Mouse (Mus musculus) layer of hippocampus, adult 18-20 months (tissue): ENCODE measurements around the gene Tmem119. TPM values are rescaled to one million over a fixed set of nuclear protein-coding genes. Genes with fewer than 3 reads are reported as not detected.
"Not testable (repeated sequence)": the region's sequence is repeated elsewhere in the genome, so short reads cannot be mapped to it uniquely, and the experiment has no call there.

Source experiments
- DNase-seq, 2 experiments: peaks; one replicate each; pipeline ENCODE4 v3.0.0; 2022; ENCODE audit warnings: low spot score in 2 of 2
- total RNA-seq, 2 experiments: library from RNA; stranded (reverse); gene quantifications; 2 replicates each; pipeline ENCODE4 v1.2.3; 2021

Tmem119 gene
- total RNA-seq, 2 experiments from 2014 or later, result 25.9 to 29.0 TPM

- DNase-seq, result no peak
Observed at GRCm38 (mm10) chr5:113818572-113818971, 18.3 kb upstream of the Tmem119 start.

DNA sequence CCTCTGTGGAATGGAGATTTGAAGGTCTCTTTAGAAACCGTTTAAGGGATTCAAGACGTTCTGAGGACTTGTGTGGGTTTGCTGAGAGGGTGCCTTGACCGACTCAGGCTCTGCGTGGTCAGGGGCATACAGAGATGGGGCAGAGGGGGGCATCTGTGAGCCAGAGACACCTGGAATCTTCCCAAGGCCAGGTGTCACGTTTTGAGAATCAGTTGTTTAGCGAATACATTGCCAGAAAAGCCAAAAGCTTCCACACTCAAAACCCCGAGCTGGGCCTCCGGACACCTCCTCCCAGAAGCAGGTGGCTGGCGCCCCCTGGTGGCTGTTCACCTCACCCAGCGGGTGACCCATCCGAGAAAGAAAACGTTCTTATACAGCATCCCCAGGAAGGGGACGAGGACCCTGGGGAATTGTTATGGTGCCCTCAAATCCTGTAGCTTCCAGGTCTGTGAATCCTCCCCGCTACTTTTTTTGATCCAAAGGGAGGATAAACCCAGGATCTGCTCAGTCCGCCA is 15.4 kb upstream of the Tmem119 start:
- DNase-seq, result peak; percentile 28 to 64

- no peak for DNase-seq
Observed at GRCm38 (mm10) chr5:113815041-113815389, 14.7 kb upstream of the Tmem119 start.

DNA sequence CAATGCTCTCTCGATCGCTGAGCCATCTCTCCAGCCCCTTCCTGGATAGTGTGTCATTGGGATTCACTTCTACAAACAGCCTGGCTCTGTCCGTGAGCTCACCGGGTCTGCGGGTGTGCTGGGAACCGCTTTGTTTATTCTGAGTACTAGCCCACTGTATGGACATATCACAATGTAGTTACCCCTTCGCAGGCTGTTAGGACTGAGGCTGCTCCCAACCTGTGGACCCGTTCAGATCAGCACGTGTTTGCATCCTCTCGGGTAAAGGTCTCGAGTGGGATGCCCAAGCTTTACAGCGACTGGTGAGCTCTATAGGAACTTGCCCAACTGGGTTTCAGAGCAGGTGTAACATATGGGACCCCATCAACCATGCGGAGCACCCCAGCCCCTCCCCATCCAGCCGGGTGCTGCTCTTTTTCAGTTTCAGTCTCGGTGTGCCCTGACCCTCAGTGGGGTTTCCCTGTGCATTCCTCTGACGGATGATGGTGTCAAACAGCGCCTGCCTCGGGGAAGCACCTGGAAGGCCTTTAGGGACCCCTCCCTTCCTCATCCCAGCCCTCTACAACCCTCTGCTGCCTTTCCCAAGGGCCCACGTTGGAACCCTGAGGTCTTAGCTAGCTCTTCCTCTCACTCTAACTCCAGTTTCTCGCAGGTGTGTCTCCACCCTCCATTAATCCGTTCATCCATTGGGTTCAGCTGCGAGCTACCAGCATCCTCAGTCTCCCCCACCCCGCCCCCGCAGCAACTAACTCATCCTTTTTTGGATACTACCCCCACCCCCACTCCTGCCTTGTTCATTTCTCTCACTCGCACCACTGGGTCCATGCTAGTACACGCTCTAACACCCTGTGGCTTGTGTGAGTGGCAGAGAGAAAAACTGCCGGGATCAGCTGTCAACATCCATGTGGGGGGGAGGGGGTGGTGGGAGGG is 14.1 kb upstream of the Tmem119 start:
- DNase-seq, result no peak

DNA sequence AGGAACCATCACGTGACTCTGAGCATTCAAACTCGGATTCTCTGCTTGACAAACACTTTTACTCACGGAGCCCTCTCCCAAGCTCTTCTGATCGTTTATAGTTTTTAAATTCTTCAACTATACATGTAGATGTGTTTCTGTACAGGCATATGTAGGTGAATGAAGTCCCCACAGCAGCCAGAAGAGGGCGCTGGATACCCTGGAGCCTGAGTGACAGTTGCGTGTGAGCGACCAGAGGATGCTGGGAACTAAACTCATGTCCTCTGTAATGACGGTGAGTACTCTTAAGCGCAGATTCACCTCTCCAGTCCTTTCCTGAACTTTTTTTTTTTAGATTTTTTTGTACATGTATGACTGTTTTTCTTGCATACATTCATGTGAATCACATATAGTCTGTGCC is 13.3 kb upstream of the Tmem119 start:
- no peak for DNase-seq

DNA sequence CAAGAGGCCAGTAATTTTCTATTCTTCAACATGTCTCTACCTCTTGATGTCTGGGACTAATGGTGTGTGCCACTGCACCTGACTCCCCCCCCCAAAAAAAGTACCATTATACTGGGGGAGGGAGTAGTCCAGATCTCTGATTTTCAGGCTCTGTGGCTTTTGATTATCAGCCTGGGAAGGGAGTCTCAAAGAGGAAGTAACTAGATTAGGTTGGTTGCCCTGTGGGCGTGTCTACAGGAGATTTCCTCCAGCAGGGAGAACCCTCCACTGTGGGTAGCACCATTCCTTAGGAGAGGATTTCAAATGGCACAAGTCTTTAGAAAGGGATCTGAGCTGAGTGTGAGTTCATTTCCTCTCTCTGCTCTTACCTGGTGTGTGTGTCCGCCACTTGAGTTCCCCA is 12.3 kb upstream of the Tmem119 start:
- no peak for DNase-seq

DNA sequence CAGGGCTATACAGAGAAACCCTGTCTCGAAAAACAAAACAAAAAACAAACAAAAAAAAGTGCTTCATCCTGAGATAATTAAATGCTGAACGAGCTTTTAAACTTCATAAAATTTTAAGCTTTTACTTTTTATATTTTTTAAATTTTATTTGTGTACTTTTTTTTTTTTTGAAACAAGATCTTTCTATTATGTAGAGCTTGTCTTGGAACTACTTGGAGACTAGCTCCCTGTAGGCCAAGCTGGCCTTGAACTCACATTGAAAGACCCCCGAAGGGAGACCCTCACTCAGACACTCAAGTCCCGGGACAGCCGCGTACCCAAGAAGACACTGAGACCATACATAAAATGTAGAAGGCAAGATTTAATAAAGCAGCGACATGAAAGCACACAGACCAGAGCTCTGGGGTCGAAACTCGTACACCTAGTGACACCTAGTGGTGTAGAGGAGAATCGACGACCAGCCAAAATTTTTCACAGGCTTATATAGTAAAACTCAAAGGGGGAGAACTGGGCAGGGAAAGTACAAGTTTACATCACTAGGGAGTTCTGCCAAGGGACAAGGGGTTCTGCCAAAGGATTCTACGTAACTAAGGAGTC is 11.6 kb upstream of the Tmem119 start:
- not testable (repeated sequence) for DNase-seq

- no peak for DNase-seq
Observed at GRCm38 (mm10) chr5:113810111-113810510, 9.8 kb upstream of the Tmem119 start.

DNA sequence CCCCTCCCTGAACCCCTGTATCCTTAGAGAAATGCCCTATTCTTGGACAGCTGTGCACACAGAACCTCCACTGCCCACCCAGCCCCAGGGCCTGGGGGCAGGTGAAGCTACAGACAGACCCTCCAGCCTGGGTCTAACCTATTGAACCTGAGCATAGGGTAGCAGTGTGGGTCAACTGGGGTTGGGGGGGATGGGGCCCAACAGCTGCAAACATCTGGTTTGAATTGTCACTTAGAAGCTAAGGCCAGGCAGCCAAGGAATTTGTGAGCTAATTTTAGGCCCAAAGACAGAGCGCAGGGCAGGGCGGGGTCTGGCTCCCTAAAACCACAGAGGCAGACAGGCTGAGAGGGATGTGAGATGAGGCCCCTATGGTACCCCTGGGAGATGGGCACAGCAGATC is 7.9 kb upstream of the Tmem119 start:
- no peak for DNase-seq

DNA sequence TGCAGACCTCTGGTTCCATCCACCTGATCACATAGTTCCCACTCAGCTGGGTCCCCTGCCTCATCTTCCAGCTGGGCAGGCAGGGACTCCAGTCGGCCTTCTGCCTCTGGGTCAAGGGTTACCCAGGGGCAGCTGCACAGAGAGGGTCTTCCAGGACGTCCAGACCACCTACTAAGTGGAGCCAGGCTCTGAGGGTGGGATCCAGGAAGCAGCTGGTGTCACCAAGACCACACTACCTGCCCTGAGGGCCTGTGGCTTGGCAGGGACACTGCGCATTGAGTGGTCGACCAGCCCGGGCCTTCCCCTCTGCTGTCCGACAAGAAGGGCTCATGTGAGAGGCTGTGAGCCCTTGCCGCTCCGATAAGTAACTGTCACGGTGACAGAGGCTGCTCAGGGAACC is 7.4 kb upstream of the Tmem119 start:
- DNase-seq, result no peak

DNA sequence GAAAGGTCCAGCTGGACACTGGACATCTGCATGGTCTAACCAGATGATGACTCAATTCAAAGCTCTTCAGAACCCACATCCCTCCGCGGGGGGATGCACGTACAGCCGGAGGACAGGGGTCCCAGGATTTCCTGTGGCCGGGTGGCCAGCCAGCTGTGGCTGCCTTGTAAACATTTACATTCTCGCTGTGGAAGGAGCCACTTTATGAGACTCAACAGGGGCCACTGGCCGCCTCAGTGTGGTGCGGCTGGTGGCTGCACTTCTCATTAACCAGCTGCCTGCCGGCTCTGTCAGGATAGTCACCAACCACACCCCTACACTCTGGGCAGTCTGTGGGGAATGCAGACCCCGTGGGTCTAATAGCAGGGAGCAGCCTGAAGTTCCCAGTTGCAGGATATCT is 6.1 kb upstream of the Tmem119 start:
- no peak for DNase-seq

GRCm38 (mm10) chr5:113805301-113805700 is 5.0 kb upstream of the Tmem119 start:
- no peak for DNase-seq

DNA sequence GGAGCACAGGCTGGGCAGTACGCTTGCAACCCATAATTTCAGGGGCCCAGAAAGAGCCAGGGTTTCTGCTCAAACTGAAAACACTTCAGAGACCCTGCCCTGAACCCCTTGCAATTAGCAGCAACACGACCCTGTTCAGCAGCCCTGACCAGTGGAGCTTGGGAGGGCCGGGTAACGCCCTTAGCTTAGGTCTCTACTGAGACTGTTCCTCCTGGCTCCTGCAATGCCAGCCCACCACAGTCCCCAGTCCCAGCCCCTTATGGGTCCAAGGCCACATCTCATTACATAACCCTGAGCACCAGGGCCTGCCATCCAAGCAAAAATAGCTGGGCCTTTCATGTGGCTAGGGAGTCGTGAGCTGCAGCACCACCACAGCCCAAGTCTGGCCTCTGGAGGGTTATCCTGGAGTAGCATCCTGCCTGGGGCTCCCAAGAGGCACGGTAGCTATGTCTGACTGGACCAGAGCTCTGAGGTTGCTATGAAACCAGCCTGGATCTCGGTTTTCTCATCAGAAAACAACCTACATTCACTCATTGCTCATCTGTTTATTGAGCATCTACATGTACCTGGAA is 4.2 kb upstream of the Tmem119 start:
- no peak for DNase-seq

DNA sequence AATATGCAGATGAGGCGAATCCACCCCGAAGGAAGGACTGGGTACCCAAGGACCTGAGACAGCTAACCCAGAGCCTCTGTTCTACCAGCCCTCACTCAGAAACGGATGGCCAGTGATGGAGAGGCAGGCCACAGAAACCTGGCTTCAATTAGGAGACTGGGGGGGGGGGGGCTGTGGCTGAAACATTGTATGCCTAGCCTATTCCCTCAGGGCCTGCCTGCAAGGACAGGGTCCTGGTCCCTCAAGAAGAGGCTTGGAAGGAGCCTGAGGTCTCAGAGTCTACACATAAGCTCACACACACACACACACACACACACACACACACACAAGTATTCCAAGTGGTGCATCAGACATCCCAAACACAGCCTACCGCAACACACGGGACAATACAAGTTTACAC is 625 bp downstream of the Tmem119 start:
- DNase-seq, result no peak

DNA sequence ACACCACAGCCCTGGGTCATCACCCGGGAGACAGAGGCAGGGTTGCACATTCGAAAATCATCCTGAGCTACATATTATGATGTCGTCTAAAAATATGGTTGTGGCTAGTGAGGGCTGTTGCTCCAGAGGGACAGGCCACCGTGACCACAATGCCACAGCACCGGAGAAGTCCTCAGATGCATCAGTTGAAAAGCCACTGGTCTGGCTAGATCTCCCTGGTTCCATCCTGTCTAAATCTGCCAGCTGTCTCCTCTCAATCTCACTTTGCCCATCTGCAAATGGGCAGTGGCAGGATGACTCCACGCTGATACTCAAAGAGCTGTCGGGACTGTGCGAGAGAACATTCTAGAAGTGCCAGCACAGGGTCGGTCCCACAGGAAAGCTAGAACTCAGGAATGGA is 1.8 kb downstream of the Tmem119 start:
- no peak for DNase-seq

DNA sequence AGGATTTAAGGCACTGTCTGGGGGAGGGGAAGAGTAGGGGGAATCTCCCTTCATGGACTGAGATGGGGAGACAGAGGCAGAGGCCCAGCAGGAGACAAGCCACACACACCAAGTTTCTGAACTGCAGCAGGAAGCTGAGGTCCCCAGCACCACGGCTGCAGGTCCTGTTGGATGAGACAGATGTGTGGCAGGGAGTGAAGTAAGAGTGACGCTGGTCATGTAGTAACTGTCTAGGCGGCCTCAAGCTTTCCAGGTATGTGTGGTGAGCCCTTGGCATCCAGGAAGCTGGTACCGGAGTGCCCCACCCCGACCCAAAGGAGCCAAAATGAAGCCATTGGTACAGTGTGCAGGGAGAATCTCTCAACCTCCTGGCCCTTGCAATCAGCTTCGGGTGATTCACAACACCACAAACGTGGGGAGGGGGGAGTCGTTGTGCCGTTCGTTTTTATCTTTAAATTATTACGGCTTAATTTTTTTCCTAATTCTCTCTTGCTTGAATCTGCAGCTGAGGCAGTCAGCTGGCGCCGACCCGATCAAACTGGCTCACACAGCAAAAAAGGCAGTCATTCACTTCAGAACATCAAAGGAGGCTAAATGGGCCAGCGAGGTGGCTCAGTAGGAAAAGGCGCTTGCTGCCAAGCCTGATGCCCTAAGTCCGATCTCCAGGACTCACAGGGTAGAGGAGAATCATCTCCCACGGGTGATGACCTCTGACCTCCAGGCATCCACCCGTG is 3.0 kb downstream of the Tmem119 start:
- DNase-seq, result no peak

DNA sequence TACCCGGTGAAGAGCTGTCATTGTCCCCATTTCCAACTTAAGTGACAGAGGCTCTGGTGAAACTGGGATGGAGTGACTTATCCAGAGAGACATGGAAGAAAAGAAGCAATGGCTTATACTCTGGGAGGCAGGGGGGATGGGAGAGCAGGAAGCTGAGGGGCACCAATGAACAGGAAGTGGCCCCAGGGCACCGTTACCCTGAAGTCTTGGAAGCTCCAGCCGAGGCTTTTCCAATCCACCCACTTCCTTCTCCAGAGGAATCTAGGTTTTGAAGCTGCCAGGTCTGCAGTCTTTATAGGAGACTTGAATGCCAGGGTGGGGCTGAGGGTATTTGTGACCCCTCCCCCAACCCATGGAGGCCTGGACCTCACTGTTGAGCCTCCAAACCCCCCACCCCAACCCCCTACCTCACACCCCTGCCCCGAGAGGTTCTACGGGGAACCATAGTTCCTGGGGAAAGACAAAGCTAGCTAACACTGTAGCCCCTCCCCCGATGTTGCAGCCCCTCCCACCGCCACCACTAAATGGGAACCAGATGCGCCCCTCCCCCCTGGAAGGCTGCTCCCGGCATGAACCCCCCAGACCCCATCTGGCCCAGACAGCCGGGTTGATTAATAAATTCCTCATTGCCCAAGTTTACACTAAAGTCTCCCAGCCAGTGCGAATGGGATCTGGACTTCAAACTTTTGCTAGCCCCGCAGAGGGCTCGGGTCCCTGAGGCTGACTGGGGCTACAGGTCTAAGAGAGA is 3.7 kb downstream of the Tmem119 start:
- DNase-seq, result no peak

DNA sequence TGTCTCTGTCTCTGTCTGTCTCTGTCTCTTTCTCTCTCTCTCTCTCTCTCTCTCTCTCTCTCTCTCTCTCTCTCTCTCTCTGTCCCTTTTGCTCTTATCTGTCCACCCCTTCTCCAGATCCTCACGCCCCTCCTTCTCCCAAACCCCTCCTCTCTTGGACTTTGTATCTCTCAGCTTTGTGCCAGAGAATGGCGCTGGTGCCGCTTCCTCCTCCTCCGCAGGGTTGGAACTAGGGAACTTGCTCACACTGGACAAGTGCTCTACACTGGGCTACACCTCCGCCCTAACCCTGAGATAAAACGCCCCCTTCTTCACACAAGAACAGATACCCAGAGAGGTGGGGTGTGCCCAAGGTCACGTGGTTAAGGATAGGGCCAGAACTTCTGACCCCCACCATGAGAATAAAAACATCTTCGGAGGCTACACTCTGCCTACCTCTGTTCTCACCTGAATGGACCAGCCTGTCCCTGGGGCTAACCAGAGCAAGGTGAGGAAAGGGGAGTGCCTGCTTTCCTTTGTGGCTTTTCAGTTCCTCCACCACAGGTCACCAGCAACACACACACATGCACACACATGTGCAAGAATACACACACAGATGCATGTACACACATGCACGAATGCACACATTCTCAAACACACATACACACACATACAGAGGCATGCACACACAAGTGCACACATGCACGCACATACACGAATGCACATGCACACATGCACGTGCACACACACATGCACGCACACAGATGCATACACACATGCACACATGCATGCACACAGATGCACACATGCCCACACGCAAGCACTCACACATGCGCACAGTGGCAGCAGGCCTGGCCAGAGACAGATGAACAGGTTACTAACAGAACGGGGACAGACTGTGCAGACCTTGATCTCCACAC is 8.9 kb downstream of the Tmem119 start:
- no peak for DNase-seq

DNA sequence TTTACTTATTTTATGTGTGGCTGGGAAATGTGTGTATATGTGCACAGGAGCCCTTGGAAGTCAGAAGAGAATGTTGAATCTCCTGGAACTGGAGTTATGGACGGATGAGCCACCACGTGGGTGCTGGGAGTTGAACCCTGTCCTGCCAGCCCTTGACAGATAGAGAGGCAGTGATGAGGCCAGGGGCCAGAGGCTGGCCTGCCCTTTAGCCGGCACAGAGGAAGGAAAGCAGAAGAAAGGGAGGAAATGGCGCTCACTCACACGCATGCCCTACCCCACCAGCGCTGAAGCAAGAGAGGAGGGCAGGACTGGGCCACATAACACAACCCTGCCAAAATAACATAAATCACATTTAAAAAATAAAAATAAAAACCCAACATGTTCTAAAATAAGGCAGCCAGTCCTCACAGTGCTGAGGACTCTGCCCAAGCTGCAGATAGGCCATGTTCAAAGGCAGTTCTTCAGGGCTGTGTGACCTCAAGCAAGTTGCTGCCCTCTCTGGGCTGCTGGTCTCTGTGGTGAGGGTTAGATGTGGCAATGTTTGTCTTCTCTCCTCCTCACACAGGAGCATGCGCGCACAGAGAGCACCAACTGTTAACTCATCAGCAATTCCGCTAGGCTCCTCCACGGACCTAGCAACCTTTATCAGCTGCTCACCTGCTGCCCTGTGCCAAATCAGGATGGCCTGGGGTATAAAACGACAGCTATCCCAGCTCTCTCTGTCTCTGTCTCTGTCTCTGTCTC is 9.7 kb downstream of the Tmem119 start:
- no peak for DNase-seq
